Mouse (Mus musculus): Measurements from ENCODE around the gene Gm20388.
"Not testable (repeated sequence)": the region's sequence is repeated elsewhere in the genome, so short reads cannot be mapped to it uniquely, and the experiment has no call there.

Gene Gm20388

GRCm38 (mm10) chr8:122629388-122629787 lies 2718.7 kb downstream of the Gm20388 start:
- DNase-seq (ENCODE audit: inconsistent ontology term) = no peak

GRCm38 (mm10) chr8:122630696-122631095 lies 2720.1 kb downstream of the Gm20388 start:
- DNase-seq (ENCODE audit: inconsistent ontology term) = peak; percentile 7

GRCm38 (mm10) chr8:122632134-122632533 lies 2721.5 kb downstream of the Gm20388 start:
- not testable (repeated sequence) for DNase-seq (ENCODE audit: inconsistent ontology term)

- no peak for DNase-seq (ENCODE audit: inconsistent ontology term)
Observed at GRCm38 (mm10) chr8:122633205-122633604, 2722.6 kb downstream of the Gm20388 start.

- no peak for DNase-seq (ENCODE audit: inconsistent ontology term)
Observed at GRCm38 (mm10) chr8:122635878-122636802, 2725.5 kb downstream of the Gm20388 start.

GRCm38 (mm10) chr8:122636803-122637175 lies 2726.1 kb downstream of the Gm20388 start:
- DNase-seq (ENCODE audit: inconsistent ontology term) = no peak

GRCm38 (mm10) chr8:122637230-122637629 lies 2726.6 kb downstream of the Gm20388 start:
- no peak for DNase-seq (ENCODE audit: inconsistent ontology term)

- no peak for DNase-seq (ENCODE audit: inconsistent ontology term)
Observed at GRCm38 (mm10) chr8:122638601-122639000, 2728.0 kb downstream of the Gm20388 start.

GRCm38 (mm10) chr8:122639521-122640248 lies 2729.0 kb downstream of the Gm20388 start:
- peak; percentile 13 for DNase-seq (ENCODE audit: inconsistent ontology term)

GRCm38 (mm10) chr8:122640825-122641224 lies 2730.2 kb downstream of the Gm20388 start:
- no peak for DNase-seq (ENCODE audit: inconsistent ontology term)

GRCm38 (mm10) chr8:122641406-122641805 lies 2730.8 kb downstream of the Gm20388 start:
- no peak for DNase-seq (ENCODE audit: inconsistent ontology term)

- DNase-seq (ENCODE audit: inconsistent ontology term) = peak; percentile 48
Observed at GRCm38 (mm10) chr8:122642071-122642470, 2731.4 kb downstream of the Gm20388 start.

- no peak for DNase-seq (ENCODE audit: inconsistent ontology term)
Observed at GRCm38 (mm10) chr8:122644175-122644954, 2733.7 kb downstream of the Gm20388 start.

- no peak for DNase-seq (ENCODE audit: inconsistent ontology term)
Observed at GRCm38 (mm10) chr8:122646337-122646736, 2735.7 kb downstream of the Gm20388 start.

- no peak for DNase-seq (ENCODE audit: inconsistent ontology term)
Observed at GRCm38 (mm10) chr8:122648192-122648970, 2737.7 kb downstream of the Gm20388 start.

GRCm38 (mm10) chr8:122651326-122651921 lies 2740.8 kb downstream of the Gm20388 start:
- DNase-seq (ENCODE audit: inconsistent ontology term) = no peak

- DNase-seq (ENCODE audit: inconsistent ontology term) = no peak
Observed at GRCm38 (mm10) chr8:122652643-122653042, 2742.0 kb downstream of the Gm20388 start.

- DNase-seq (ENCODE audit: inconsistent ontology term) = no peak
Observed at GRCm38 (mm10) chr8:122654768-122655167, 2744.1 kb downstream of the Gm20388 start.

- no peak for DNase-seq (ENCODE audit: inconsistent ontology term)
Observed at GRCm38 (mm10) chr8:122656056-122656999, 2745.7 kb downstream of the Gm20388 start.

Data from Muller cell, postnatal 12 days (primary cell).